Mouse (Mus musculus) C2C12 (cell line): ENCODE results near the gene Narfl. TPM values are rescaled to one million over a fixed set of nuclear protein-coding genes. Genes with fewer than 3 reads are reported as not detected.

Source experiments
- H3K27me3 ChIP-seq: one replicate; pipeline ENCODE4 v1.6.1; 2011; ENCODE audit not compliant: control insufficient read depth, insufficient read depth, insufficient read length
- H3K36me3 ChIP-seq: one replicate; pipeline ENCODE4 v1.6.1; 2011; ENCODE audit not compliant: control insufficient read depth, insufficient read depth
- H3K4me3 ChIP-seq: one replicate; pipeline ENCODE4 v1.5.1; 2011; ENCODE audit warnings: mild to moderate bottlenecking, control low read depth; ENCODE audit not compliant: poor library complexity, insufficient read depth, severe bottlenecking
- H3K79me2 ChIP-seq: one replicate; pipeline ENCODE4 v1.6.1; 2011; ENCODE audit not compliant: control insufficient read depth, insufficient read depth
- H3K79me3 ChIP-seq: one replicate; pipeline ENCODE4 v1.6.1; 2011; ENCODE audit warnings: low read depth, control low read depth
- H3ac ChIP-seq: one replicate; pipeline ENCODE3; 2011; ENCODE audit warnings: low read depth; ENCODE audit not compliant: control insufficient read depth, insufficient read length
- CEBPB ChIP-seq: IDR thresholded peaks from one replicate; pipeline ENCODE4 v1.6.1; 2011; ENCODE audit warnings: low read depth, mild to moderate bottlenecking, control low read depth, moderate library complexity
- CTCF ChIP-seq: IDR thresholded peaks from one replicate; pipeline ENCODE4 v1.5.1; 2011; ENCODE audit not compliant: control insufficient read depth, insufficient read depth, insufficient read length
- FOSL1 ChIP-seq: IDR thresholded peaks from one replicate; pipeline ENCODE4 v1.8.0; 2011; ENCODE audit warnings: mild to moderate bottlenecking, low read length; ENCODE audit not compliant: poor library complexity, insufficient read depth, severe bottlenecking
- MAX ChIP-seq: IDR thresholded peaks from one replicate; pipeline ENCODE4 v1.6.1; 2011; ENCODE audit warnings: mild to moderate bottlenecking, control low read depth
- MYOD1 ChIP-seq: IDR thresholded peaks from one replicate; pipeline ENCODE4 v1.6.1; 2011; ENCODE audit warnings: low read depth; ENCODE audit not compliant: control insufficient read depth, insufficient read length
- MYOG ChIP-seq: IDR thresholded peaks from one replicate; pipeline ENCODE4 v1.6.1; 2011; ENCODE audit not compliant: control insufficient read depth, insufficient read length; ENCODE audit errors: extremely low read depth
- USF1 ChIP-seq: IDR thresholded peaks from one replicate; pipeline ENCODE4 v1.6.1; 2011; ENCODE audit warnings: low read depth, mild to moderate bottlenecking, control low read depth, moderate library complexity
- polyA plus RNA-seq: library from polyadenylated mRNA; unstranded; fragments of >200 nt; fragmentation: generic; extraction: Trizol; gene quantifications from one replicate; pipeline ENCODE4 v1.2.1, GENCODE M21; 2012; ENCODE audit warnings: missing spikeins

Narfl gene
- polyA plus RNA-seq, 1 experiment = 19.3 TPM

- peaks cover 2% of the 10 kb centered on the region for H3K79me3 ChIP-seq
- no peak overlapping the region for H3ac ChIP-seq
- no peaks in the 10 kb centered on the region for H3K36me3 ChIP-seq
- H3K4me3 ChIP-seq = no peak overlapping the region
- H3K27me3 ChIP-seq = no peaks in the 10 kb centered on the region
- no peak for TF ChIP-seq CTCF
- TF ChIP-seq MYOD1 = no peak
- no peak for TF ChIP-seq CEBPB
- no peak for TF ChIP-seq MYOG
- no peak for TF ChIP-seq USF1
- TF ChIP-seq MAX = no peak
- TF ChIP-seq FOSL1 = no peak
- H3K79me2 ChIP-seq = peaks cover 19% of the 10 kb centered on the region
Observed at GRCm38 (mm10) chr17:25755627-25756377, 17.8 kb upstream of the Narfl start.

DNA sequence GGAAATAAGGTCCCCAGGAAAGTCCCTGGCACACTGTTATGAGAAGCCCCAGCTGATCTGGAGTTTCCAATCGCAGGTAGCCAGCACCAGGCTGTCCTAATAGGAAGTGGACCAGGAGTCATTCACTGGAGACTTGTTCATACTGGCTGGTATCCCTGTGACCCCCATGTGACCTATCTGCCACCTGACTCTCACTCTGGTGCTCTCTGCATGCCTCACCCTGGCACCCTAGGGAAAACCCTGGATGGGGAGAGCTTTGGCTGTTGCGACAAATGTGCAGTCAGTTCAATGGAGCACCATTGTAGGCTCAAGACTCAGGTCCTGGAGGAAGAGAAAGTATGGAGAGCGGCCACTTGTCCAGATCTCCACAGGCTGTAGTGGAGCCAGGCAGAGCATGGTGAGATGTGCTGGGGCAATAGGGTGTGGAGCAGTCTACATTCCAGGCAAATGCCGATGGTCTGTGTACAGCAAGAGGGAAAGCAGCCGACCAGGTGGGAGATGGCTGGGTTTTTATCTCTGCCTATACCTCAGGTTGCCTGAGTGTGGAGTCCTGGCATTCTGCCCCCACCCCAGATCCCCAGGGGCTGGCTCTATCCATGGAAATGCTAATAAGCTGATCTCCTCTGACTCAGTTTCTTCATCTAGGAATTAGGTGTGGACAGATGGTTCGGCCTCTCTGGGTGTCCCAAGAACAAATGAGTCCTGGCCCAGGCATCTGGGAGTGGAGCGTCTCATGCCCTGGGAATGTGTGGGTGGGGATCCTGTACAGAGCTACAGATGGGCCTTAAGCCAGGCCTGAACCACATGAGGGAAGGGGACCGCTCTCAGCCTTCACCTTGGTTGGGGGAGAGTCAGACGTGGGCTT is 17.0 kb upstream of the Narfl start:
- Histone ChIP-seq H3ac (no peak overlapping the region), H3K27me3 (no peaks in the 10 kb centered on the region), H3K79me2 (peaks cover 19% of the 10 kb centered on the region), H3K4me3 (no peak overlapping the region), H3K79me3 (peaks cover 2% of the 10 kb centered on the region), H3K36me3 (no peaks in the 10 kb centered on the region)
- TF ChIP-seq CEBPB (peak; percentile 11), MAX (no peak), MYOG (no peak), CTCF (no peak), USF1 (peak; percentile 66), MYOD1 (no peak), FOSL1 (peak; percentile 71)

DNA sequence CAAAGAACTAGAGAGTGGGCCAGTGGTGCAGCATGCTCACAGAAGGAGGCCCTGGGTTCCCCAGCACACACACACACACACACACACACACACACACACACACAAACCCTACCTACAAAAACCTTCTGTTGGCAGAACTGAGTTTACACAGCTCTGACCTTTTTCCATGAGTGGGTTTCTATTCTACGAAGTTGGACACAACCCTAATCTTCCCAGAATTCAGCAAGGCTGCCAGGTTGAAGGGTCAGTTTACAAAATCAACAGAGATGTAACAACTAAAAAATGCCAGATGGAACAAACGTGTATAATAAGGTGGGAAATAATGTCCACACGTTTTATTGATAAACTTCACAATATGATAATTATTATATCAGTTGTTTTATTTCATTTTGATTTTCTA is 15.9 kb upstream of the Narfl start:
- H3K36me3 ChIP-seq = no peaks in the 10 kb centered on the region
- H3K4me3 ChIP-seq = no peak overlapping the region
- no peaks in the 10 kb centered on the region for H3K27me3 ChIP-seq
- H3ac ChIP-seq = no peak overlapping the region
- peak; percentile 19 for TF ChIP-seq MAX
- no peak for TF ChIP-seq MYOG
- peaks cover 12% of the 10 kb centered on the region for H3K79me2 ChIP-seq
- peaks cover 2% of the 10 kb centered on the region for H3K79me3 ChIP-seq

GRCm38 (mm10) chr17:25760148-25760547 is 13.4 kb upstream of the Narfl start:
- no peaks in the 10 kb centered on the region for H3K79me2 ChIP-seq
- TF ChIP-seq MAX = no peak
- no peak overlapping the region for H3K4me3 ChIP-seq
- no peak overlapping the region for H3ac ChIP-seq
- no peaks in the 10 kb centered on the region for H3K27me3 ChIP-seq
- no peaks in the 10 kb centered on the region for H3K79me3 ChIP-seq
- no peaks in the 10 kb centered on the region for H3K36me3 ChIP-seq

- Histone ChIP-seq H3K79me3 (no peaks in the 10 kb centered on the region), H3K36me3 (no peaks in the 10 kb centered on the region), H3K79me2 (no peaks in the 10 kb centered on the region), H3K27me3 (no peaks in the 10 kb centered on the region), H3ac (no peak overlapping the region), H3K4me3 (no peak overlapping the region)
- TF ChIP-seq MYOD1 (no peak), CTCF (no peak), MAX (no peak), CEBPB (no peak), USF1 (no peak), FOSL1 (no peak), MYOG (no peak)
Observed at GRCm38 (mm10) chr17:25761561-25761970, 12.0 kb upstream of the Narfl start.

- Histone ChIP-seq H3K36me3 (no peaks in the 10 kb centered on the region), H3ac (no peak overlapping the region), H3K4me3 (no peak overlapping the region), H3K79me2 (no peaks in the 10 kb centered on the region), H3K79me3 (no peaks in the 10 kb centered on the region), H3K27me3 (peaks cover 4% of the 10 kb centered on the region)
- TF ChIP-seq MAX (no peak), FOSL1 (no peak), USF1 (no peak), CTCF (no peak), MYOG (no peak), CEBPB (no peak), MYOD1 (no peak)
Observed at GRCm38 (mm10) chr17:25762591-25762990, 11.0 kb upstream of the Narfl start.
